Mouse (Mus musculus) hindbrain, embryonic 11.5 days (tissue): ENCODE results near the gene Cst6. TPM values are rescaled to one million over a fixed set of nuclear protein-coding genes. Genes with fewer than 3 reads are reported as not detected.
A peak's percentile ranks its signal among the peaks of the same experiment; 100 is the strongest.

ENCODE experiments used
- ATAC-seq: fragments of 200-750 bp; cut with Nextera tagmentation; 2 replicates; pipeline ENCODE4 v1.8.0; 2017; ENCODE audit warnings: mild to moderate bottlenecking, moderate TSS enrichment, moderate library complexity; ENCODE audit not compliant: low FRiP score
- DNase-seq: peaks from one replicate; pipeline ENCODE4 v3.0.0-alpha.2; 2015; ENCODE audit warnings: low spot score
- H3K27ac ChIP-seq: fragments of 300-500 bp; sonication (generic); 2 replicates; pipeline ENCODE4 v1.5.1; 2014; ENCODE audit warnings: mild to moderate bottlenecking, low read depth, low read length
- H3K27me3 ChIP-seq: fragments of 300-500 bp; sonication (generic); 2 replicates; pipeline ENCODE4 v1.6.1; 2014; ENCODE audit warnings: mild to moderate bottlenecking, low read length, moderate library complexity, mixed read lengths; ENCODE audit not compliant: control insufficient read depth, insufficient read depth
- H3K36me3 ChIP-seq: fragments of 300-500 bp; sonication (generic); 2 replicates; pipeline ENCODE4 v1.6.1; 2014; ENCODE audit warnings: mild to moderate bottlenecking, low read length, moderate library complexity, mixed read lengths; ENCODE audit not compliant: control insufficient read depth, insufficient read depth
- H3K4me1 ChIP-seq: fragments of 300-500 bp; sonication (generic); replicated peaks from 2 replicates; pipeline ENCODE4 v1.6.1; 2014; ENCODE audit warnings: low read length, mixed read lengths; ENCODE audit not compliant: control insufficient read depth, insufficient read depth
- H3K4me2 ChIP-seq: fragments of 300-500 bp; sonication (generic); replicated peaks from 2 replicates; pipeline ENCODE4 v1.6.1; 2014; ENCODE audit warnings: mild to moderate bottlenecking, low read depth, low read length
- H3K4me3 ChIP-seq: fragments of 300-500 bp; sonication (generic); 2 replicates; pipeline ENCODE4 v1.5.1; 2014; ENCODE audit warnings: low read depth, low read length
- H3K9ac ChIP-seq: fragments of 300-500 bp; sonication (generic); 2 replicates; pipeline ENCODE4 v1.6.1; 2014; ENCODE audit warnings: low read depth, low read length
- H3K9me3 ChIP-seq: fragments of 300-500 bp; sonication (generic); 2 replicates; pipeline ENCODE4 v1.6.1; 2016; ENCODE audit warnings: low read length; ENCODE audit not compliant: control insufficient read depth
- WGBS: fragments of 180-500 bp; shearing (Covaris S2); extraction: QIAGEN DNeasy Blood & Tissue Kit; methylation state at CpG from one replicate; pipeline ENCODE4 v1.1.7; 2014; 5-methylcytosine and 5-hydroxymethylcytosine counted together
- polyA plus RNA-seq: library from polyadenylated mRNA; unstranded; fragments of >200 nt; fragmentation: Nextera tagmentation; extraction: Ambion mirVana; gene quantifications from 2 replicates; pipeline ENCODE4 v1.2.1, GENCODE M21; 2014

Gene Cst6
- polyA plus RNA-seq, 1 experiment from 2014 or later: 2.3 TPM

GRCm38 (mm10) chr19:5366175-5367052 lies 17.0 kb upstream of the Cst6 start, which contains the start of gene Eif1ad:
Gene Eif1ad (plus strand): TSS chr19:5366741.
- peak within 1 kb of the TSS; percentile 86 for H3K9ac ChIP-seq
- H3K36me3 ChIP-seq: peaks cover 10% of the 10 kb centered on the region; the same call in 1 of the 2 replicates
- H3K4me2 ChIP-seq: peak within 1 kb of the TSS; percentile 79
- DNase-seq (peak; percentile 99), ATAC-seq (peak; percentile 95)
- peak within 1 kb of the TSS; percentile 90 for H3K4me3 ChIP-seq
- no peaks in the 10 kb centered on the region for H3K9me3 ChIP-seq
- no peaks in the 10 kb centered on the region for H3K27me3 ChIP-seq
- H3K4me1 ChIP-seq: peaks cover 6% of the 10 kb centered on the region
- under 1% methylated on average over 88 of the region's 92 CpGs for WGBS
- peak within 1 kb of the TSS; percentile 78 for H3K27ac ChIP-seq

GRCm38 (mm10) chr19:5365751-5366150 lies 16.4 kb upstream of the Cst6 start:
- peak overlapping the region; percentile 90 for H3K4me3 ChIP-seq
- H3K9me3 ChIP-seq: no peaks in the 10 kb centered on the region
- 22% methylated on average over 11 of the region's 11 CpGs for WGBS
- DNase-seq (no peak), ATAC-seq (no peak)
- H3K36me3 ChIP-seq: peaks cover 10% of the 10 kb centered on the region; the same call in 1 of the 2 replicates
- peak overlapping the region; percentile 86 for H3K9ac ChIP-seq
- peaks cover 6% of the 10 kb centered on the region for H3K4me1 ChIP-seq
- no peaks in the 10 kb centered on the region for H3K27me3 ChIP-seq
- H3K4me2 ChIP-seq: peak overlapping the region; percentile 79
- peak overlapping the region; percentile 78; the same call in 1 of the 2 replicates for H3K27ac ChIP-seq

DNA sequence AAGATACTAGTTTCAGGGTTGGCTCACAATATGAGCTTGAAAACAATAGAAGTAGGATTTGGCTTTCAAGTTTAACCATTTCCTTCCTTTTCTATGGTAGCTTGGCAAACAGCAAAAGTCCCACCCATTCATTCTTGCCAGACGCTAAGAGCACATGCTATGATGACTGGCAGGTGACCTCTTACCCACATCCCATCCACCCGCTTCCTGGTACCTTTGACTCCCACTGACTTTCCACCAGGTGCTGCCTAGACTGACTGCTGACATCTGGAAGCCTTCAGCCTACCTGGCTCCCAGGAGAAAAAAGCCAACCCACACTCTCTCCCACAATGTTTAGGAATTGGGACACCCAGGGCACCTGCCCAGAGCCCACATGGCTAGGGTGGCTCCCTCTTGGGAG lies 14.8 kb upstream of the Cst6 start:
- H3K9ac ChIP-seq: no peak overlapping the region
- no peaks in the 10 kb centered on the region for H3K27me3 ChIP-seq
- ATAC-seq (no peak), DNase-seq (no peak)
- no peaks in the 10 kb centered on the region for H3K9me3 ChIP-seq
- 0 out of 2 replicates have a peak, but pooled peaks cover 4% of the 10 kb centered on the region for H3K36me3 ChIP-seq
- no peak overlapping the region for H3K27ac ChIP-seq
- H3K4me2 ChIP-seq: no peak overlapping the region
- H3K4me3 ChIP-seq: no peak overlapping the region
- peaks cover 6% of the 10 kb centered on the region for H3K4me1 ChIP-seq
- 95% methylated on average over 2 of the region's 2 CpGs for WGBS

DNA sequence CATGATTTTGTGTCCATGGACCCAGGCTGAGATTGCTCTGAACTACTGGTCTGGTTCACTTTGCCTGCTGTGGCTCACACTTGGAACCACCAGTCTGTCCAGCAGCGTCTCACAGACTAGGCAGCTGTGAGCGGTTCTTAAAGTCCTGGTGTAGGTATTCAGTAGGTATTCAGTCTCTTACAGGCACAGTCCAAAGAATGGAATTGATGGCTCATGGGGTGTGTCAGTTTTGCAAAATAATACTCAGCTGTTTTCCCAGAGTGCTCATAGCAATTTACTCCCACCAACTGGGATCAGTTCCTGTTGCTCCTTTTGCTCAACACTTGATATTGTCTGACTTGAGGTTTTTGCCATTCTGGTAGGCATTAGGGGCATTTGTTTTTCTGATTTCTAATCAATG lies 12.8 kb upstream of the Cst6 start:
- DNase-seq: no peak
- 84% methylated on average over 2 of the region's 2 CpGs for WGBS
- no peak overlapping the region for H3K9ac ChIP-seq
- no peaks in the 10 kb centered on the region for H3K9me3 ChIP-seq
- ATAC-seq: no peak
- no peak overlapping the region for H3K27ac ChIP-seq
- 0 out of 2 replicates have a peak, but pooled peaks cover 4% of the 10 kb centered on the region for H3K36me3 ChIP-seq
- no peak overlapping the region for H3K4me3 ChIP-seq
- H3K4me1 ChIP-seq: peaks cover 2% of the 10 kb centered on the region; the same call in 1 of the 2 replicates
- no peaks in the 10 kb centered on the region for H3K27me3 ChIP-seq
- no peak overlapping the region for H3K4me2 ChIP-seq

- DNase-seq: no peak
- H3K27me3 ChIP-seq: no peaks in the 10 kb centered on the region
- no CpG with 5 or more reads among the region's 1 CpGs for whole genome bisulfite sequencing
These were observed 6.7 kb upstream of the Cst6 start for GRCm38 (mm10) chr19:5356080-5356479.

DNA sequence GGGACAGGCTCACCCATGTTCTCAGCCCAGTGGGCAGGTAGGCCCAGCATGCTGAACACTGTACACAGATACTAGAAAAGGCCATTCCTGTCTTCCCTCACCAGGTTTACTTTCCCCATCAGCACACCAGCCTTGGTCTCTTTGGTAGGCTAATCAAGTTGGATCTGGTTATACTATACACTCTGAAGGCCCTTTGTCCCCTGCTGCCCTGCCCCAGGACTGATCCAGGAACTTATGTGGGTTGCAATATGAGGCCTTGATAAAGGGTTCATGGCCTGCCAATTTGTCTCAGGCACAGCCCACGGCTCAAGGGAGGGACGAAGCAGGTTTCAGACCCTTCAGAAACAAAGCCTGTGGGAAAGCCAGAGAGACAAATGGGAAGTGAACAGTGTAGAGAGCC lies 4.2 kb upstream of the Cst6 start:
- 87% methylated on average over 2 of the region's 2 CpGs for WGBS
- Histone ChIP-seq H3K4me2 (no peak overlapping the region), H3K9me3 (no peaks in the 10 kb centered on the region), H3K27me3 (no peaks in the 10 kb centered on the region), H3K9ac (no peak overlapping the region), H3K36me3 (no peaks in the 10 kb centered on the region), H3K27ac (no peak overlapping the region), H3K4me1 (peaks cover 5% of the 10 kb centered on the region; the same call in 1 of the 2 replicates), H3K4me3 (no peak overlapping the region)
- ATAC-seq (no peak), DNase-seq (no peak)

More at GRCm38 (mm10) chr19:5356080-5356479, 6.7 kb upstream of the Cst6 start:
- Histone ChIP-seq H3K9me3 (no peaks in the 10 kb centered on the region), H3K9ac (no peak overlapping the region), H3K4me1 (no peaks in the 10 kb centered on the region), H3K4me2 (no peak overlapping the region), H3K4me3 (no peak overlapping the region), H3K36me3 (no peaks in the 10 kb centered on the region), H3K27ac (no peak overlapping the region)
- ATAC-seq: no peak

GRCm38 (mm10) chr19:5348526-5349501 lies 560 bp downstream of the Cst6 start:
- Histone ChIP-seq H3K27ac (no peak overlapping the region), H3K4me1 (peaks cover 5% of the 10 kb centered on the region; the same call in 1 of the 2 replicates), H3K9me3 (no peaks in the 10 kb centered on the region), H3K9ac (peak overlapping the region; percentile 45), H3K4me2 (peak overlapping the region; percentile 75), H3K36me3 (no peaks in the 10 kb centered on the region), H3K4me3 (peak overlapping the region; percentile 30), H3K27me3 (no peaks in the 10 kb centered on the region)
- ATAC-seq (no peak), DNase-seq (peak; percentile 45)
- WGBS: 8% methylated on average over 34 of the region's 34 CpGs

DNA sequence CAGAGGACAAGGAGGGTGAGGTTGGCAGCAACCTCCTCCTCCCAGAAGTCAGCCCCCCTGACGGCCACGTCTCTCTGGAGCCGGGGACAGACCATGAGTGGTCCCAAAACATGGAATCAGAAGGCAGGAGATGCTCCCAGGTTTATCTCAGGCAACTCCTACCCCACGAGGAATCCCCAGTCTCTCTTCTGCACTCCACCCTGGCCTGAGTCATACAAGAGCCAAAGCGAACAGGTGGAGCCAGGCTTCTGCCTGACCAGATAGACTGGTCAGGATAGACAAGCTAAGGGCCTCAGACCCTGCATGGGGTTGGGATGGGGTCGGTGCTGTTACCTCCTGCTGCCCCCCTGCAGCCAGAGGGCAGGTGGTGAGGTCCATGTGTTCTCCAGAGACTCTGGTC lies 1.3 kb downstream of the Cst6 start:
- no peak overlapping the region for H3K4me2 ChIP-seq
- H3K27me3 ChIP-seq: no peaks in the 10 kb centered on the region
- no peak overlapping the region for H3K27ac ChIP-seq
- H3K4me1 ChIP-seq: peaks cover 5% of the 10 kb centered on the region; the same call in 1 of the 2 replicates
- no peak for DNase-seq
- H3K36me3 ChIP-seq: no peaks in the 10 kb centered on the region
- H3K9ac ChIP-seq: no peak overlapping the region
- ATAC-seq: no peak
- 73% methylated on average over 6 of the region's 6 CpGs for WGBS
- H3K4me3 ChIP-seq: no peak overlapping the region
- no peaks in the 10 kb centered on the region for H3K9me3 ChIP-seq
